Mouse (Mus musculus): ENCODE measurements at regions not wholly inside any gene's neighbourhood (a gene's known extent, or its start where the extent isn't known, plus 50 kb on each side); places are given as distances from the start of the nearest gene placed in this dataset.

GRCm38 (mm10) chr9:51541940-51542339, 213.2 kb upstream of the 1810046K07Rik start:
- no peak overlapping the region for H3K4me3 ChIP-seq (ENCODE audit: low read depth, low read length)
- no peaks in the 10 kb centered on the region for H3K27me3 ChIP-seq (ENCODE audit: control insufficient read depth, insufficient read depth, low read length)
- WGBS = 94% methylated on average over 3 of the region's 3 CpGs
- H3K27ac ChIP-seq (replicated peaks; ENCODE audit: low read depth, low read length) = no peak overlapping the region
- no peak overlapping the region for H3K4me2 ChIP-seq (ENCODE audit: low read depth, severe bottlenecking)
- H3K4me1 ChIP-seq (ENCODE audit: control insufficient read depth, insufficient read depth, low read length) = no peaks in the 10 kb centered on the region
- no peak for ATAC-seq (ENCODE audit: insufficient number of reproducible peaks, low FRiP score, low TSS enrichment, low read depth)
- H3K9me3 ChIP-seq (ENCODE audit: control insufficient read depth, low read length) = no peaks in the 10 kb centered on the region
- no peak overlapping the region for H3K9ac ChIP-seq (ENCODE audit: low read length)
- DNase-seq (ENCODE audit: low spot score) = no peak
- no peaks in the 10 kb centered on the region for H3K36me3 ChIP-seq (ENCODE audit: control insufficient read depth, insufficient read depth, low read length)

GRCm38 (mm10) chr9:51572040-51572439, 193.1 kb upstream of the Arhgap20 start:
- Histone ChIP-seq H3K27ac (replicated peaks; ENCODE audit: low read depth, low read length) (no peak overlapping the region), H3K4me2 (ENCODE audit: low read depth, severe bottlenecking) (no peak overlapping the region), H3K9ac (ENCODE audit: low read length) (no peak overlapping the region), H3K9me3 (ENCODE audit: control insufficient read depth, low read length) (no peaks in the 10 kb centered on the region), H3K4me3 (ENCODE audit: low read depth, low read length) (no peak overlapping the region), H3K27me3 (ENCODE audit: control insufficient read depth, insufficient read depth, low read length) (no peaks in the 10 kb centered on the region), H3K36me3 (ENCODE audit: control insufficient read depth, insufficient read depth, low read length) (no peaks in the 10 kb centered on the region), H3K4me1 (ENCODE audit: control insufficient read depth, insufficient read depth, low read length) (no peaks in the 10 kb centered on the region)
- WGBS = 89% methylated on average over 5 of the region's 5 CpGs
- DNase-seq (ENCODE audit: low spot score) = no peak
- ATAC-seq (ENCODE audit: insufficient number of reproducible peaks, low FRiP score, low TSS enrichment, low read depth) = no peak

GRCm38 (mm10) chr9:51581601-51582000, 183.5 kb upstream of the Arhgap20 start:
- H3K4me3 ChIP-seq (ENCODE audit: low read depth, low read length) = no peak overlapping the region
- H3K9ac ChIP-seq (ENCODE audit: low read length) = no peak overlapping the region
- no peak overlapping the region for H3K4me2 ChIP-seq (ENCODE audit: low read depth, severe bottlenecking)
- DNase-seq (ENCODE audit: low spot score) (no peak), ATAC-seq (ENCODE audit: insufficient number of reproducible peaks, low FRiP score, low TSS enrichment, low read depth) (no peak)
- no peak overlapping the region for H3K27ac ChIP-seq (replicated peaks; ENCODE audit: low read depth, low read length)
- no peaks in the 10 kb centered on the region for H3K36me3 ChIP-seq (ENCODE audit: control insufficient read depth, insufficient read depth, low read length)
- no peaks in the 10 kb centered on the region for H3K4me1 ChIP-seq (ENCODE audit: control insufficient read depth, insufficient read depth, low read length)
- H3K27me3 ChIP-seq (ENCODE audit: control insufficient read depth, insufficient read depth, low read length) = no peaks in the 10 kb centered on the region
- WGBS = 88% methylated on average over 3 of the region's 3 CpGs
- no peaks in the 10 kb centered on the region for H3K9me3 ChIP-seq (ENCODE audit: control insufficient read depth, low read length)

GRCm38 (mm10) chr9:51593707-51594106, 171.4 kb upstream of the Arhgap20 start:
- DNase-seq (ENCODE audit: low spot score) (no peak), ATAC-seq (ENCODE audit: insufficient number of reproducible peaks, low FRiP score, low TSS enrichment, low read depth) (no peak)
- 78% methylated on average over 3 of the region's 3 CpGs for WGBS

GRCm38 (mm10) chr9:51598706-51599105, 166.4 kb upstream of the Arhgap20 start:
- DNase-seq (ENCODE audit: low spot score) = no peak
- Histone ChIP-seq H3K4me3 (ENCODE audit: low read depth, low read length) (no peak overlapping the region), H3K9ac (ENCODE audit: low read length) (no peak overlapping the region), H3K27ac (replicated peaks; ENCODE audit: low read depth, low read length) (no peak overlapping the region), H3K36me3 (ENCODE audit: control insufficient read depth, insufficient read depth, low read length) (no peaks in the 10 kb centered on the region), H3K4me1 (ENCODE audit: control insufficient read depth, insufficient read depth, low read length) (no peaks in the 10 kb centered on the region), H3K27me3 (ENCODE audit: control insufficient read depth, insufficient read depth, low read length) (no peaks in the 10 kb centered on the region), H3K4me2 (ENCODE audit: low read depth, severe bottlenecking) (no peak overlapping the region), H3K9me3 (ENCODE audit: control insufficient read depth, low read length) (no peaks in the 10 kb centered on the region)
- WGBS = 84% methylated on average over 2 of the region's 2 CpGs
- no peak for ATAC-seq (ENCODE audit: insufficient number of reproducible peaks, low FRiP score, low TSS enrichment, low read depth)

More at GRCm38 (mm10) chr9:51593707-51594106, 171.4 kb upstream of the Arhgap20 start:
- H3K4me3 ChIP-seq (ENCODE audit: low read depth, low read length) = no peak overlapping the region
- H3K9ac ChIP-seq (ENCODE audit: low read length) = no peak overlapping the region
- H3K4me2 ChIP-seq (ENCODE audit: low read depth, severe bottlenecking) = no peak overlapping the region
- no peaks in the 10 kb centered on the region for H3K36me3 ChIP-seq (ENCODE audit: control insufficient read depth, insufficient read depth, low read length)
- H3K4me1 ChIP-seq (ENCODE audit: control insufficient read depth, insufficient read depth, low read length) = no peaks in the 10 kb centered on the region
- H3K9me3 ChIP-seq (ENCODE audit: control insufficient read depth, low read length) = no peaks in the 10 kb centered on the region
- no peaks in the 10 kb centered on the region for H3K27me3 ChIP-seq (ENCODE audit: control insufficient read depth, insufficient read depth, low read length)
- no peak overlapping the region for H3K27ac ChIP-seq (replicated peaks; ENCODE audit: low read depth, low read length)

- Histone ChIP-seq H3K36me3 (ENCODE audit: control insufficient read depth, insufficient read depth, low read length) (no peaks in the 10 kb centered on the region), H3K27ac (replicated peaks; ENCODE audit: low read depth, low read length) (no peak overlapping the region), H3K27me3 (ENCODE audit: control insufficient read depth, insufficient read depth, low read length) (no peaks in the 10 kb centered on the region), H3K4me3 (ENCODE audit: low read depth, low read length) (no peak overlapping the region), H3K9me3 (ENCODE audit: control insufficient read depth, low read length) (no peaks in the 10 kb centered on the region), H3K4me1 (ENCODE audit: control insufficient read depth, insufficient read depth, low read length) (no peaks in the 10 kb centered on the region), H3K9ac (ENCODE audit: low read length) (no peak overlapping the region), H3K4me2 (ENCODE audit: low read depth, severe bottlenecking) (no peak overlapping the region)
- DNase-seq (ENCODE audit: low spot score) (no peak), ATAC-seq (ENCODE audit: insufficient number of reproducible peaks, low FRiP score, low TSS enrichment, low read depth) (no peak)
- 71% methylated on average over 1 of the region's 1 CpGs for WGBS
These were observed 157.0 kb upstream of the Arhgap20 start for GRCm38 (mm10) chr9:51608158-51608557.

GRCm38 (mm10) chr9:51608697-51609456, 156.3 kb upstream of the Arhgap20 start:
- H3K4me2 ChIP-seq (ENCODE audit: low read depth, severe bottlenecking) = no peak overlapping the region
- ATAC-seq (ENCODE audit: insufficient number of reproducible peaks, low FRiP score, low TSS enrichment, low read depth) (no peak), DNase-seq (ENCODE audit: low spot score) (no peak)
- 86% methylated on average over 6 of the region's 6 CpGs for WGBS
- H3K4me3 ChIP-seq (ENCODE audit: low read depth, low read length) = no peak overlapping the region
- H3K36me3 ChIP-seq (ENCODE audit: control insufficient read depth, insufficient read depth, low read length) = no peaks in the 10 kb centered on the region
- no peaks in the 10 kb centered on the region for H3K4me1 ChIP-seq (ENCODE audit: control insufficient read depth, insufficient read depth, low read length)
- H3K27ac ChIP-seq (replicated peaks; ENCODE audit: low read depth, low read length) = no peak overlapping the region
- no peaks in the 10 kb centered on the region for H3K9me3 ChIP-seq (ENCODE audit: control insufficient read depth, low read length)
- no peaks in the 10 kb centered on the region for H3K27me3 ChIP-seq (ENCODE audit: control insufficient read depth, insufficient read depth, low read length)
- H3K9ac ChIP-seq (ENCODE audit: low read length) = no peak overlapping the region

- H3K4me3 ChIP-seq (ENCODE audit: low read depth, low read length) = no peak overlapping the region
- ATAC-seq (ENCODE audit: insufficient number of reproducible peaks, low FRiP score, low TSS enrichment, low read depth) (no peak), DNase-seq (ENCODE audit: low spot score) (no peak)
- no peaks in the 10 kb centered on the region for H3K36me3 ChIP-seq (ENCODE audit: control insufficient read depth, insufficient read depth, low read length)
- H3K4me1 ChIP-seq (ENCODE audit: control insufficient read depth, insufficient read depth, low read length) = no peaks in the 10 kb centered on the region
- no peak overlapping the region for H3K27ac ChIP-seq (replicated peaks; ENCODE audit: low read depth, low read length)
- no peaks in the 10 kb centered on the region for H3K9me3 ChIP-seq (ENCODE audit: control insufficient read depth, low read length)
- H3K27me3 ChIP-seq (ENCODE audit: control insufficient read depth, insufficient read depth, low read length) = no peaks in the 10 kb centered on the region
- 84% methylated on average over 4 of the region's 4 CpGs for WGBS
- H3K4me2 ChIP-seq (ENCODE audit: low read depth, severe bottlenecking) = no peak overlapping the region
- H3K9ac ChIP-seq (ENCODE audit: low read length) = no peak overlapping the region
These were observed 139.0 kb upstream of the Arhgap20 start for GRCm38 (mm10) chr9:51626156-51626555.

GRCm38 (mm10) chr9:51636097-51636496, 129.0 kb upstream of the Arhgap20 start:
- no peak overlapping the region for H3K9ac ChIP-seq (ENCODE audit: low read length)
- H3K4me1 ChIP-seq (ENCODE audit: control insufficient read depth, insufficient read depth, low read length) = no peaks in the 10 kb centered on the region
- H3K27ac ChIP-seq (replicated peaks; ENCODE audit: low read depth, low read length) = no peak overlapping the region
- H3K4me2 ChIP-seq (ENCODE audit: low read depth, severe bottlenecking) = no peak overlapping the region
- no peaks in the 10 kb centered on the region for H3K9me3 ChIP-seq (ENCODE audit: control insufficient read depth, low read length)
- H3K36me3 ChIP-seq (ENCODE audit: control insufficient read depth, insufficient read depth, low read length) = no peaks in the 10 kb centered on the region
- 86% methylated on average over 2 of the region's 2 CpGs for WGBS
- no peak for DNase-seq (ENCODE audit: low spot score)
- no peak overlapping the region for H3K4me3 ChIP-seq (ENCODE audit: low read depth, low read length)
- no peak for ATAC-seq (ENCODE audit: insufficient number of reproducible peaks, low FRiP score, low TSS enrichment, low read depth)
- no peaks in the 10 kb centered on the region for H3K27me3 ChIP-seq (ENCODE audit: control insufficient read depth, insufficient read depth, low read length)
